Mouse (Mus musculus): ENCODE data around the gene Siah1b. TPM values are rescaled to one million over a fixed set of nuclear protein-coding genes. Genes with fewer than 3 reads are reported as not detected.
A peak's percentile ranks its signal among the peaks of the same experiment; 100 is the strongest.

Siah1b gene
- polyA plus RNA-seq, 1 experiment from 2014 or later = 24.0 TPM

DNA sequence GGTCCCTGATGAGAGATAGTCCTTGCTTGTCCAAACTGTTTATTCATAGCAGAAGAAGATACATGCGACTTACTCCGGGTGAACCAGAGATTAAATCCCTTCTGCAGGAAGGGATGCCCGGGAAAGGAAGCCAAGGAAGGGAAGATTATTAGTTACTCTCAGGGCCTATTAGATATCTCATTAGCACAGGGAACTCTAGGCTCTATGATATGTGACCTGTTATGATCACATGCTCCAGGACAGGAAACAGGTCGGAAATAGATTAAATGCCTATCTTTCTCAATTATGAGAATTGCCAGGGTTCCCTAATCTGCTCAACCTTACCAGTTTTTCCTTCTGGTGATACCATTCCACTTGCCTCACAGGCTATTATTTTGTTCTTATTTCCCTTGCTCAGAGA lies 20.6 kb downstream of the Siah1b start:
- WGBS = 57% methylated on average over 4 of the region's 4 CpGs
- H3K4me3 ChIP-seq (ENCODE audit: low read depth, low read length) = no peak overlapping the region
- peaks cover 2% of the 10 kb centered on the region; the same call in 1 of the 2 replicates for H3K27me3 ChIP-seq (replicated peaks; ENCODE audit: control insufficient read depth, insufficient read depth, low read length)
- H3K4me2 ChIP-seq = no peak overlapping the region
- no peaks in the 10 kb centered on the region for H3K4me1 ChIP-seq (replicated peaks; ENCODE audit: control insufficient read depth, insufficient read depth, low read length)
- H3K36me3 ChIP-seq (ENCODE audit: control insufficient read depth, insufficient read depth, low read length) = no peaks in the 10 kb centered on the region
- ATAC-seq (replicated peaks; ENCODE audit: low FRiP score) (peak; percentile 63), DNase-seq (ENCODE audit: low spot score) (no peak)
- no peak overlapping the region for H3K9ac ChIP-seq (ENCODE audit: low read depth, low read length)
- no peak overlapping the region for H3K27ac ChIP-seq (ENCODE audit: low read depth, low read length)
- no peaks in the 10 kb centered on the region for H3K9me3 ChIP-seq (ENCODE audit: control insufficient read depth, low read length)

- ATAC-seq (replicated peaks; ENCODE audit: low FRiP score) = no peak
- Histone ChIP-seq H3K4me2 (no peak overlapping the region), H3K9me3 (ENCODE audit: control insufficient read depth, low read length) (no peaks in the 10 kb centered on the region), H3K27ac (ENCODE audit: low read depth, low read length) (no peak overlapping the region), H3K4me3 (ENCODE audit: low read depth, low read length) (no peak overlapping the region), H3K9ac (ENCODE audit: low read depth, low read length) (no peak overlapping the region), H3K36me3 (ENCODE audit: control insufficient read depth, insufficient read depth, low read length) (no peaks in the 10 kb centered on the region), H3K4me1 (replicated peaks; ENCODE audit: control insufficient read depth, insufficient read depth, low read length) (no peaks in the 10 kb centered on the region), H3K27me3 (replicated peaks; ENCODE audit: control insufficient read depth, insufficient read depth, low read length) (no peaks in the 10 kb centered on the region)
- no peak for DNase-seq (ENCODE audit: low spot score)
- WGBS = 51% methylated on average over 2 of the region's 2 CpGs
Measured at GRCm38 (mm10) chrX:164046736-164047135, 29.6 kb downstream of the Siah1b start.

DNA sequence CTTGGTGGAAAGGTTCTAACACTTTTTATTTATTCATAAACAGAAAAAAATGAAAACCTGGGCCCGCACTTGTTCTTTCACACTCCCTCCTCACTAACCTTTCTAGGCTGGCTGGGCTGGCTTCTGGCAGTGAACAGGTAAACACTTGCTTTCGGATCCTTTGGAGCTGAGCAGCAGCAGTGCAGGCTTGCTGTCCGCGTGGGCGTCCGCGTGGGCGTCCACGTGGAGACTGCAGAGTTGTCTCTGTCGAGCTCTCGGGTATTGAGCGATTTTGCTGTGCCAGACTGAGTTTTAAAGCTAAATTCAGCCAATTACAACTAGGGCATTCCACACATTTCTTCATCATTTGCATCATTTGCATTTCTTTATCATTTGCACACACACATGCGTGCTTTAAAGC lies 34.2 kb downstream of the Siah1b start:
- ATAC-seq (replicated peaks; ENCODE audit: low FRiP score) = no peak

GRCm38 (mm10) chrX:164038882-164039281 lies 37.4 kb downstream of the Siah1b start:
- H3K27ac ChIP-seq (ENCODE audit: low read depth, low read length) = no peak overlapping the region
- no peaks in the 10 kb centered on the region for H3K36me3 ChIP-seq (ENCODE audit: control insufficient read depth, insufficient read depth, low read length)
- no peak overlapping the region for H3K4me3 ChIP-seq (ENCODE audit: low read depth, low read length)
- H3K9me3 ChIP-seq (ENCODE audit: control insufficient read depth, low read length) = no peaks in the 10 kb centered on the region
- WGBS = 55% methylated on average over 2 of the region's 2 CpGs
- no peak for DNase-seq (ENCODE audit: low spot score)
- H3K4me2 ChIP-seq = no peak overlapping the region
- H3K27me3 ChIP-seq (replicated peaks; ENCODE audit: control insufficient read depth, insufficient read depth, low read length) = no peaks in the 10 kb centered on the region
- ATAC-seq (replicated peaks; ENCODE audit: low FRiP score) = no peak
- no peak overlapping the region for H3K9ac ChIP-seq (ENCODE audit: low read depth, low read length)
- no peaks in the 10 kb centered on the region for H3K4me1 ChIP-seq (replicated peaks; ENCODE audit: control insufficient read depth, insufficient read depth, low read length)

More for the DNA sequence above, 34.2 kb downstream of the Siah1b start:
- no peaks in the 10 kb centered on the region for H3K9me3 ChIP-seq (ENCODE audit: control insufficient read depth, low read length)
- WGBS = 65% methylated on average over 13 of the region's 13 CpGs
- H3K4me2 ChIP-seq = no peak overlapping the region
- no peak for DNase-seq (ENCODE audit: low spot score)
- H3K27me3 ChIP-seq (replicated peaks; ENCODE audit: control insufficient read depth, insufficient read depth, low read length) = no peaks in the 10 kb centered on the region
- no peak overlapping the region for H3K9ac ChIP-seq (ENCODE audit: low read depth, low read length)
- no peaks in the 10 kb centered on the region for H3K36me3 ChIP-seq (ENCODE audit: control insufficient read depth, insufficient read depth, low read length)
- H3K27ac ChIP-seq (ENCODE audit: low read depth, low read length) = no peak overlapping the region
- no peaks in the 10 kb centered on the region for H3K4me1 ChIP-seq (replicated peaks; ENCODE audit: control insufficient read depth, insufficient read depth, low read length)
- no peak overlapping the region for H3K4me3 ChIP-seq (ENCODE audit: low read depth, low read length)

DNA sequence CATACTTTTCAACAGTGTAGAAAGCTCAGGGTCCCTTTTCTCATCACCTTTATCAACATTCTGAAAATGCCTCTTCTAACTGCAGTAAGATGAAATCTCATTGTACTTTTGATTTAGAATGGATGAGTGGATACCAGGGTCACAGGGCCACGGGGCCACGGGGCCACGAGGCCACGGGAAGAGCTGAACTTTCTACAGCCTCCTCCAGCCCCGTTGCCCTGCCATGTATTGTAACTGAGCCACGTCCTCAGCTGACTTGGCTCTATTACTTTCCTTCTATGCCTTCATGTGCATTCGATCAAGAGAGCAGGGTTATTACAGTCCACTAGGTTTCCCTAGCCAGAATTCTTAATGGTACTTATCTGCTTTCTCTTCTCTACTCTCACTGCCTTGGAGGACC lies 40.4 kb downstream of the Siah1b start:
- Histone ChIP-seq H3K27me3 (replicated peaks; ENCODE audit: control insufficient read depth, insufficient read depth, low read length) (no peaks in the 10 kb centered on the region), H3K4me1 (replicated peaks; ENCODE audit: control insufficient read depth, insufficient read depth, low read length) (no peaks in the 10 kb centered on the region), H3K4me3 (ENCODE audit: low read depth, low read length) (no peak overlapping the region), H3K27ac (ENCODE audit: low read depth, low read length) (no peak overlapping the region), H3K36me3 (ENCODE audit: control insufficient read depth, insufficient read depth, low read length) (no peaks in the 10 kb centered on the region), H3K9ac (ENCODE audit: low read depth, low read length) (no peak overlapping the region), H3K4me2 (no peak overlapping the region), H3K9me3 (ENCODE audit: control insufficient read depth, low read length) (no peaks in the 10 kb centered on the region)
- DNase-seq (ENCODE audit: low spot score) = no peak
- 82% methylated on average over 7 of the region's 7 CpGs for WGBS
- no peak for ATAC-seq (replicated peaks; ENCODE audit: low FRiP score)

DNA sequence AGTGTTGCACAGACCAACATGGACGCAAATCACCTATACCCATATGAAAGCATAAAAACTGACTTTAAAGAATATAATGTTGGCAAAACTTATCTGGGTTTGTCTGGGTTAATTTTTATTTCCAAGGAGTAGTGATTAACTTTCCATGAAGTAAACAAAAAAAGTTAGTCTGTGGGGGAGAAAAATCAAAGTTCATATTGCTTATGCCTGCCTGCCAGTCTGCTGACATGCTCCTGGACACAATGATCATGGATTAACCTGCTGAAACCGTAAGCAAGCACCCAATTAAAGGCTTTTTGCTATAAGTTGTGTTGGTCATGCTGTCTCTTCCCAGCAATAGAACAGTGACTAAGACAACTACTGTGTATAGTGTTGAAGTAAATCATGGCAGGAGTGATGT lies 40.9 kb downstream of the Siah1b start:
- ATAC-seq (replicated peaks; ENCODE audit: low FRiP score) (no peak), DNase-seq (ENCODE audit: low spot score) (no peak)
- 85% methylated on average over 2 of the region's 2 CpGs for WGBS
- no peak overlapping the region for H3K9ac ChIP-seq (ENCODE audit: low read depth, low read length)
- H3K4me3 ChIP-seq (ENCODE audit: low read depth, low read length) = no peak overlapping the region
- H3K4me2 ChIP-seq = no peak overlapping the region
- no peaks in the 10 kb centered on the region for H3K4me1 ChIP-seq (replicated peaks; ENCODE audit: control insufficient read depth, insufficient read depth, low read length)
- H3K36me3 ChIP-seq (ENCODE audit: control insufficient read depth, insufficient read depth, low read length) = no peaks in the 10 kb centered on the region
- H3K9me3 ChIP-seq (ENCODE audit: control insufficient read depth, low read length) = no peaks in the 10 kb centered on the region
- H3K27ac ChIP-seq (ENCODE audit: low read depth, low read length) = no peak overlapping the region
- no peaks in the 10 kb centered on the region for H3K27me3 ChIP-seq (replicated peaks; ENCODE audit: control insufficient read depth, insufficient read depth, low read length)

- no peak for ATAC-seq (replicated peaks; ENCODE audit: low FRiP score)
- Histone ChIP-seq H3K4me2 (no peak overlapping the region), H3K9ac (ENCODE audit: low read depth, low read length) (no peak overlapping the region), H3K36me3 (ENCODE audit: control insufficient read depth, insufficient read depth, low read length) (no peaks in the 10 kb centered on the region), H3K27ac (ENCODE audit: low read depth, low read length) (no peak overlapping the region), H3K9me3 (ENCODE audit: control insufficient read depth, low read length) (no peaks in the 10 kb centered on the region), H3K4me3 (ENCODE audit: low read depth, low read length) (no peak overlapping the region), H3K27me3 (replicated peaks; ENCODE audit: control insufficient read depth, insufficient read depth, low read length) (no peaks in the 10 kb centered on the region), H3K4me1 (replicated peaks; ENCODE audit: control insufficient read depth, insufficient read depth, low read length) (no peaks in the 10 kb centered on the region)
- 84% methylated on average over 7 of the region's 7 CpGs for WGBS
- no peak for DNase-seq (ENCODE audit: low spot score)
Measured at GRCm38 (mm10) chrX:164032526-164032925, 43.8 kb downstream of the Siah1b start.

- Histone ChIP-seq H3K4me2 (peak within 1 kb of the TSS; percentile 65), H3K27me3 (replicated peaks; ENCODE audit: control insufficient read depth, insufficient read depth, low read length) (no peaks in the 10 kb centered on the region), H3K27ac (ENCODE audit: low read depth, low read length) (no peak within 1 kb of the TSS), H3K4me3 (ENCODE audit: low read depth, low read length) (peak within 1 kb of the TSS; percentile 38), H3K36me3 (ENCODE audit: control insufficient read depth, insufficient read depth, low read length) (no peaks in the 10 kb centered on the region), H3K9me3 (ENCODE audit: control insufficient read depth, low read length) (no peaks in the 10 kb centered on the region), H3K9ac (ENCODE audit: low read depth, low read length) (no peak within 1 kb of the TSS), H3K4me1 (replicated peaks; ENCODE audit: control insufficient read depth, insufficient read depth, low read length) (no peaks in the 10 kb centered on the region)
- 12% methylated on average over 22 of the region's 22 CpGs for WGBS
- peak; percentile 73 for DNase-seq (ENCODE audit: low spot score)
- peak; percentile 99 for ATAC-seq (replicated peaks; ENCODE audit: low FRiP score)
Measured at GRCm38 (mm10) chrX:164027607-164028289, 48.5 kb downstream of the Siah1b start, which contains the start of gene Car5b. Gene Car5b (minus strand): TSS chrX:164027997.

Data from liver, embryonic 11.5 days (tissue).